Mouse (Mus musculus): ENCODE results near the gene Ift46.

Gene Ift46

DNA sequence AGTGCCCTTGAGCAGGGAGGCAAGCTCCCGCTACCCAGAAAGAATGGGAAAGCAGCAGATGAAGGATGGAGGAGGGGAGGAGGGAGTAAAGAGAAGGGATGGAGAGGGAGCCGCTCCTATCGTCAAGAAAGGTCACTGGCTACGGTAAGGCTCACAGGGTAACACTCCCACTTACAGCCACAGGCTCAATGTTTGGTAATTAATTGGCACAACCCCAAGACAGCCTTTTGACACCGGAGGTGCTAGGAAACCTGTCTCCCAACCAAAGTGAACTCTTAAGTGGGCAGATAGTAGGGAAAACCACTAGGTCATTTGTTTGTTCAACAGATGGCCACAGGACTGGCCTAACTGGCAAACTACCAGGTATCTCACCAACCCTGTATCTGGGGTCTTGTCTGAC is 39.4 kb downstream of the Ift46 start:
- DNase-seq (ENCODE audit: low spot score in 2 of 2): no peak

DNA sequence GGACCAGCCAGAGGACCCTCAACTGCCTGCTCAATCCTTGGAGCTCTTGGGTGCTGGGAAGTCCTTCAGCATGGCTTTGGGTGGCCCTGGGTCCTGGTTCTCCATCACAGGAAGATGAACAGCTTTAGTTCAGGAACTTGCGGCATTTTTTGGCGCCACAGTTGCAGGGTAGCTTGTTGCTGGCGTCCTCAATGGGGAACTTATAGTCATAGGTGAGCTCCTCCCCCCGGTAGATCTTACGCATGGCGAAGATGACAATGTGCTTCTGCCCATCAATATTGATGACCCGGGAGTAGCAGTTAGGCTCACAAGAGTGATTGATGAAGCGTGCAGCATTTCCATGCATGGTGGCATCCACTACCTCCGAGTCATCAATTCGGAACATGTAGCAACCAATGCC is 40.1 kb downstream of the Ift46 start:
- no peak for DNase-seq (ENCODE audit: low spot score in 2 of 2)

DNA sequence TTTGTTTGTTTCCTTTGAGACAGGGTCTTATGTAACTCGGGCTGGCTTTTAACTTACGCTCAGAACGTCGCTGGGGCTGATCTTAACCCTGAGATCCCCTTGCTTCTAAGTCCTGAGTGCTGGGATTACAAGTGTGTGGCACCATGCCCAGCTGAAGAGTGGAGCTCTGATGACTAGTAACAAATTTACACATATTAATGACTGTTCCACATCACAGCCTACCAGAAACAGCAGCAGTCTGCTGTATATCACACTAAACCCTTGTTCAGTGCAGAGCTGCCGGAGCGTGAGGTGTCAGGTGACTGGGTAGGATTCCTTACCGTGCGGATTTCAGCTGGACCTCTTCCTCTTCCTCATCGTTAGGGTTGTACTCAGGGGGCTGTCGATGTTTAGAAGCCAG is 42.6 kb downstream of the Ift46 start:
- DNase-seq (ENCODE audit: low spot score in 2 of 2): no peak

DNA sequence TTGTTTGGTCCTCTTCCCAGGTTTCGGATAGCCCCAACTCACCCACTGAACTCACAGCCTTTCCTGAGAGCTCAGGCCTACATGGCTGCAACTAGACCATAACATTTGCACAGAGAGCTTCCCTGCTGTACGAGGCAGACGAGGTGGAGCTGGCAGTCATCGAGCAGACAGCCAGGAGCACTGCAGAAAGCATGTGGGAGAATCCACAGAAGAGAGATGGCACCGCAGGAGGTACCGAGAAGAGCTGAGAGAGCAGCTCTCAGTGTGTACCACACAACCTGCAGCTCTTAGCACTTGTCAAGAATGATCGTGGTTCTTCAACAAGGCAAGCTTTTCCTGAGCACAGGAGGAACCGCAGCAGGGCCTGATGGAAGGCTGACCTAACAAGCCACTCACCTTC is 46.5 kb downstream of the Ift46 start:
- no peak for DNase-seq (ENCODE audit: low spot score in 2 of 2)

DNA sequence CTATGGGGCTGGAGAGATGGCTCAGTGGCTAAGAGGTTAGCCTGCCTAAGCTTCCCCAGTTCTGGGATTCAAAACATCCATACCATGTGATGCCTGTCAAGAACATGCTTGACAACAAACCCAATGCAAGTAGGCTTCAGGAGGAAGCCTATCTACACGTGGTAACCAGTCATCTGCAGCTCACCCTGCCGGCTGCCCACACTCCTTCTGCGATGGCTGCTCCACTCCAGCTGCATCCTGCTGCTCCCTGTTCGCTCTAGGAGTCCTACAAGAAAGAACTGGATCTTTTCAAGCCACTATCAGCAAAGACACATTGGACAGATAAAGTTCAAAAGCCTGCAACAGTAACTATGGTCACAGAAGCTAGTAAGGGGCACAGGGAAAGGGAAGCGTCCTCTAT is 49.8 kb downstream of the Ift46 start:
- DNase-seq (ENCODE audit: low spot score in 2 of 2): no peak

DNA sequence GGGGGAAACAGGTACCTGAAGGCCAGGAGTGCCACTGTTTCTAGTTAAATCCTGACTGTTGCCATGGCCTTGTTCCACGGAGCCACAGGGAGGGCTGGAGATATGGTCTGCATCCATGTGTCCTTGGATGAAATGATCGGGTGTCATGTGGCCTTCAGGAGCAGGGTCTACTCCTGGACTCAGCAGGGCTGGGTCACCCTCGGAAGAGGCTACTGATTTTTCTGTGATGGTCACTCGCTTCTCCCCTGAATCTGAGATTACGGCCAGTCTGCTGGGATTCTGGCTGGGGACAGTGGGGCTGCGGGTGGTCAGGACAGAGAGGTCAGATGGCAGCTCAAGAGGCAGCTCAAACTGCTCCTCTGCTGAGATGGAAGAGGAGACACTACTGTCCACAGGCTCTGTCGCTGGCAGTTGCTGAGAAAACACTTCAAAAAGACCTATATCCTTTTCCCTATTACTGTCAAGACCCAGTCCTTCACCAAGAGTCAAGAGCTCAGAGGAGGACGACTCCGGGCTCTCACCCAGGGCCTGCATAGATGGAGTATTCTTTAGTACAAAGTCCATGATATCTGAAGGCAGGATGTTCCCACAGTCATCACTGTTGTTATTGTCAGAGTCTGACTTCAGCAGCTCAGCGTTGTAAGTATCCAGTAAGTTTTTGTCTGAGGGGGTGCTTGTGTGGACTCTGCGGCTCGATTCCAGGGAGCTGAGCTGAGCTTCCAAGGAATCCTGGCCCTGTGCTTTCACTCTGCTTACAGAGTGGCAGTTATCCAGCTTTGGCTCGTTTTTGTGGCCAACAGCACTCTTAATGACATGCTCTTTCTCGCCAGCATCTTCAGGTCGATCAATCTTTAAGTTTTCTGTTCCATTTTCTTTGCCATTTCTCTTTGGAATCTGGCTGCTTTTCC is 52.5 kb downstream of the Ift46 start:
- DNase-seq (ENCODE audit: low spot score in 2 of 2): no peak

DNA sequence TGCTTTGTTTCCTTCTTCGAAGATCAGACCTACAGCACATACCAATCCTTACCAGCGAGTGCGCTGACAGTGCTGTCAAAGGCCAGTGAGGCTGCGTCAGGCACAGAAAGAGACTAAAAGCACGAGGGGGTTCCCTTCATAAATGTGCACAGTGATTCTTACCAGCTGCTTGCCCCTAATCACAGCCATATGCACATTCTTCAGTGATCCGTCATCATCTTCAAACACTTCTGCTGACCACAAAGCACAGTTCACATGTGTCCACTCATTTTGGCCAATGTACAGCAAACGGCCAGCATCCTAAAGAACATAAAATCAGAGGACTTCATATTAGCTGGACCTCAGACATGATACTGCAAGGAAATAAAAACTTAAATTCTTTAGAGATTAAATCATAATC is 59.0 kb downstream of the Ift46 start:
- no peak for DNase-seq (ENCODE audit: low spot score in 2 of 2)

DNA sequence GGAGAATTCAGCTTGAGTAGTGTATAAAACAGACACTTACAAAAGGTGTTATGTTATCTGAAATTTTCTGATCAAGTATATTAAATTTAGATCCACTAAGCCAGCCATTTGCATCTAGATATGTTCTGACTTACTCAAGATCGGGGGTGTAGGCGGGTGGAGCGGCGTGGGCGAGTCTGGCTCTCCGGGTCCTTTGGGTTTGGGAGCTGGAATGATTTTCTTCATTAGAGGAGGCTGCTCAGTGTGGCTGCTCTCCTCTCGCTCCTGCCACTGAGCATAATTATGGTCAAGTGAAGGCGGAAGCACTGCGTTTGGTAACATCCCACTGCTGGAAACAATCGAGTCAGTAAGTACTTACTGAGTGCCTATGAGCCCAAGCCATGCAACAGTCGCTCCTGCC is 61.2 kb downstream of the Ift46 start:
- no peak for DNase-seq (ENCODE audit: low spot score in 2 of 2)

DNA sequence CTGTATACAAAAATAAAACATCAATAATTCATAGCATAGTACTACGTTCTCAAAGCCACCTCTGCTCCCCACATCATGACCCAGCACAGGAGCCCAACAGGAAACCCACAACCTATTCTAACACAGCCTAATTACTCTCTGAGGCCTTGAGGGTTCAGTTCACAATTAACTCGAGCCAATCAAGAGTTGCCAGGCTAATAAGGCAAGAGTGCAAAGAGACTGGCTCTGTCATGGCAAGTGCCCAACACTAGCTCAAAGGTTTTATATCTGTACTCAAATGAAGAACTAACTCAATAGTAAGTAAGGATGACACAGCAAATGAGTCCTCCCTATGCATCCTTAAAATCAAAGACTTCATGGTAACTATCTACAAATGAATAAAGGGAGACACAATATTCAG is 62.8 kb downstream of the Ift46 start:
- no peak for DNase-seq (ENCODE audit: low spot score in 2 of 2)

DNA sequence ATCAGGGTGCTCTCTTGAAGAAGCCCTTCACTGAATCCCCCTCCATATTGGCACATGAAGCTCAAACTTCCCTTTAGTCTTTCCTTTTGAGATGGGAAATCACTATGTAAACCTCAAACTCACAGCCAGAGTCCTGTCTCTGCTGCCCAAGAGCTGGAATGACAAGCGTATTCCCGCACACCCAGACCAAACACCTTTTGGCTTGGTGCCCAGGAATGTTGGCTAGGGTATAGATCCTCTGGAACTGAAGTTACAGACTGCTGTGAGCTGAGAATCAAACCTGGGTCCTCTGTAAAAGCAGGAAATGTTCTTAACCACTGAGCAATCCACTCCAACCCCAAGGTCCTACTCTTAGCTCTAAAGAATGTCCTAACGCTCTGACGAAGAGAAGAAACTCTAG is 64.6 kb downstream of the Ift46 start:
- no peak for DNase-seq (ENCODE audit: low spot score in 2 of 2)

DNA sequence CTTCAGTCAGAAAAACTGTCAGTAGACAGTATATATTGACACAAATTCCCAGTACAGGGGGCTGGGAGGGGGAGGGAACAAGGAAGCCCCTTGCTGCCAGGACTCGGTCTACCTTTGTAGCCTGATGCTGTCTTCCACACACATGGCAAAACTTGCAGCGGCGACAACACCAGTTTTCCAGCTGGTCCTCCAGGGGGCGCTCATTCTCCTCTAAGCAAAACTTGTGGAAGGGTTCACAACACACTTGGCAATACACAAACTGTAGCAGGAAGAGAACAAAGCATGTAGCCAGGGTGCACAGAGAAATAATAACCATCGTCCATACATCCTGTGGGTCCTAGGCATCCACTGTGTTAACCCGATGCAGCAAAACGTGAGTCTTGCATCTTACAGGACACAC is 68.7 kb downstream of the Ift46 start:
- DNase-seq (ENCODE audit: low spot score in 2 of 2): peak in 1 of 2 experiments; percentile 68

DNA sequence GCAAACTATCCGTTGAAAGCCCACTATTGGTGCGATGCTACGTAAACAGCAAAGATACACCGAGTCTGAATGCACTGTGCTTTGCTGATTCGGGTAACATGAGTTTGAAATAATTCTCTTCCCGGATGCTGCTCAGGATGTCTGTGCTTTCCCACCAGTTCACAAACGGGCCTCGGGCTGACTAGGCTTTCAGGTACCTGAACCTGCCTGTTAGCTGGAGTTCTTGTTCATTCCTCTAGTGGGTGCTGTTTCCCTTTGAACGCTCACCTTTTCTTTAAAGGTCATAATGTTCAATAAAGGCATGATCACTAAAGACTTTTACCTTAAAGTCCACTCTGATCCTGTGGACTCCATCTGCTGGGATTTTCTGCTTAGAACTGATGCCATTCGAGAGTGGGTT is 73.5 kb downstream of the Ift46 start:
- no peak for DNase-seq (ENCODE audit: low spot score in 2 of 2)

Data from frontal cortex, postnatal 10 days (tissue).